Mouse (Mus musculus) Patski (cell line): ENCODE data around the gene Cald1. TPM values are rescaled to one million over a fixed set of nuclear protein-coding genes. Genes with fewer than 3 reads are reported as not detected.

ENCODE experiments used
- ATAC-seq: fragments of 100-300 bp; one replicate; pipeline ENCODE4 v1.8.0; 2021
- CTCF ChIA-PET: fragments of 350-600 bp; sonication (Branson Sonifier 250); formaldehyde crosslinking; loops from one replicate; lab custom pipeline; 2022; ENCODE audit warnings: inconsistent platforms; lab: Charles Lee
- POLR2A ChIA-PET: fragments of 350-600 bp; sonication (Branson Sonifier 250); formaldehyde crosslinking; loops from one replicate; lab custom pipeline; 2022; ENCODE audit warnings: antibody characterized with exemption, inconsistent platforms; lab: Charles Lee
- DNase-seq: peaks from one replicate; pipeline ENCODE4 v3.0.0-alpha.2; 2011; ENCODE audit warnings: low read depth, low spot score
- H3K27me3 ChIP-seq: fragments of 371-371 bp; one replicate; pipeline ENCODE4 v1.5.1; 2021
- CTCF ChIP-seq: fragments of 100-300 bp; IDR thresholded peaks from one replicate; pipeline ENCODE4 v1.5.1; 2021
- in situ Hi-C: fragments of 300-500 bp; cut with MboI; formaldehyde crosslinking; loops from 3 replicates; pipeline ENCODE4 v1.11.1; 2018; ENCODE audit warnings: low pct_unique_long_range_greater_than_20kb, mixed read lengths
- polyA plus RNA-seq: library from polyadenylated mRNA; unstranded; gene quantifications from one replicate; pipeline ENCODE4 v1.2.3, GENCODE M21; 2021

The Cald1 gene
- polyA plus RNA-seq, 1 experiment from 2014 or later: 800 TPM

DNA sequence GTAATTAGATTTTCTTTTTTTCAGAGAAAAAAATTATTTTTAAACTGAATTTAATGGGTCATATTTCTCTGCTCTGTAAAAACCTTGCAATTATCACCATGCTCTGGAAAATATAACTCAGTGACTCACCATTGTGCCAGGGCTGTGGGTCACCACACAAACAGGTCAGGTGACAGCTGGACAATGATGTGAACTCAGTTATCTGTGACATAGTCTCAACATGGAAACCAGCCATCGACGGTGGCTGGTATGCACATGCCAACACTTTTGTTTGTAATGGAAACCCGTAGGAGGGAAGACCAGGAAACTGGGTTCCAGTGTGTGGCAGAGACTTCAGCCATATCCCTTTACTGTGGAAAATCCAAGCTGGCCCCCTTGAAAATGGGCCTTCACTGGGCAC is 35.5 kb downstream of the Cald1 start:
- in situ Hi-C loops: no loop called here
- POLR2A ChIA-PET: interaction anchor here (0.6 kb wide), 1 partner anchor 85 kb away, joined by 3 read pairs; no protein-coding TSS in a partner anchor
- ATAC-seq (peak; percentile 25), DNase-seq (no peak)
- CTCF ChIA-PET: no interaction called here
- no peak for TF ChIP-seq CTCF
- no peaks in the 10 kb centered on the region for H3K27me3 ChIP-seq

DNA sequence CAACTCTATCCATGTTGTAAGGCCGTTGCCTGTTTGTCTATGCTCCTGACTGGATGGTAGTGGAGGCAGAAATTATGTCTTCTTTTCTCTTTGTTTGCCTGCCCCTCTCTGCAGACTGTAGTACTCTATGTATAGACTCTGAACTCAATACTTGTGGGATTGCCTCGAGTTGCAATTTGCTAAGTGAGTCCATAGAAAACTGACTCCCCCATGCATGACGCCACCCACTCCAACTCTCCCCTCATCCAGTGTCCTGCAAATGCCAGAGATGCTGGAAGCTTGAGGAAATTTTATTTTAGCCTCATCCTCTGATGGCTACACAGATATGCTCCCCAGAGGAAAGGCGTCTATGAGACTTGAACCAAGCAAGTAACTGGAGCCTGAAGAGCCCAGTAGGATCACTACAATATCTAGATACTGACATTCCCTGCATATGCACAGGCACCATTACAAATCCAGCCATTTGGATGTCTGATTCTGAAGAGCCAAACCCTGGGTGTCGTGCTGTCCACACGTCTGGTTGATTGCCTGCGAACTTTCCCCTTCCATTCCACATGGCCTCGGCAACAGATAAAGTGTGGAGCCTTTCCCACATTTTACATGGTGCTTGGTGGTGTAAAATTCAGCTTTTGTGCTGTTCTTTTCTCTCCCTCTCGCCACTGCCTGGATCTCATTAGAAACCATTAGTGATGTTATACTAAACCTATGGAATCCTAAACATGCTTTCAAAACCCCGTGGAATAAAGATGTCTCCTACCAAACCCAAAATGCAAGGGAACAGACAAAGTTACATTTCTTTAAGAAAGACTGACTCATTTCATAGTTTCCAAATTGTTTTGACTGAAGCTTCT is 39.5 kb downstream of the Cald1 start:
- ChIA-PET POLR2A (no interaction called here), CTCF (no interaction called here)
- in situ Hi-C loops: loop anchor here (5.0 kb wide), 2 partner anchors 41 to 114 kb away; partner anchors contain the start of gene Cald1

DNA sequence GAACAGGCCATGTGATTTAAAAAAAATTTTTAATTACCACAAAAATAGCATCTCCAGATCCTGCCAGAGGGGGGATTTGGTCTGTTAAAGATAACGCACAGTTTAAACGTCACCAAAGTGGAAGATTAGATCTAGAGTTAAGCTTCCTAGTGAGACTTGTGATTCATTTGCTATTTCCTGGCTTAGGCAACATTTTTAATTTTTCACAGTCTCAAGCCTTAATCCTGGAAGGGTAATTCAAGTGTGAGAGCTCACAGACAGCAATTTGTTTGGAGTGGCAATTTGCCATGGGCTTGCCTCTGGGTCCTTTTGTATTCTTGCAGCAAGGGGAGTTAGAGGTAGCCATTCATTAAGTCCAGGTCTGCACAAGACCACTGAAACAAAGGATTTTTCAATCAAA is 40.4 kb downstream of the Cald1 start:
- POLR2A ChIA-PET: no interaction called here
- ATAC-seq (peak; percentile 29), DNase-seq (peak; percentile 88)
- CTCF ChIA-PET: no interaction called here
- in situ Hi-C loops: loop anchor here (5.0 kb wide), 2 partner anchors 41 to 114 kb away; partner anchors contain the start of gene Cald1
- no peaks in the 10 kb centered on the region for H3K27me3 ChIP-seq
- no peak for TF ChIP-seq CTCF

More for the DNA sequence above, 39.5 kb downstream of the Cald1 start:
- H3K27me3 ChIP-seq: no peaks in the 10 kb centered on the region
- DNase-seq: no peak
- no peak for TF ChIP-seq CTCF
- no peak for ATAC-seq

DNA sequence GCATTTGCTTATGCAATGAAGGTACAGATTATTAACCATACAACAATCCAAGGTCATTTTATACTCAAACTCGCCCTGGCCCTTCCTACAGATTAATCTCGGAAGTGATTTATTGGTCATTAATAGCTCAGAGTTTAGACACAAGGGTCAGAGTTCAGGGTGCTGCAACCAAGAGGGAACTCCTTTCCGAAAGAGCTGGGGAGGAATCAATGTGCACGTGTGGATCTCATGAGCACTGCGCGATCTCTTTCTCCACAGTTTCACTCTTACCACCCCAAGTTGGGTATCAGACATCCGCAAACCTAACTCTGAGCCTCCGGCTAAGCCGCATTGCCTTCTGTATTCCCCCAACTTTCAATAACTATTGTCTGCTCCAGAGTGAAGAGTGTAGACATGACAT is 41.9 kb downstream of the Cald1 start:
- TF ChIP-seq CTCF: no peak
- ChIA-PET CTCF (interaction anchor here (0.9 to 1.3 kb wide), 3 partner anchors 9 to 64 kb away, joined by 3 to 4 read pairs (median 3); no protein-coding TSS in a partner anchor), POLR2A (no interaction called here)
- no peaks in the 10 kb centered on the region for H3K27me3 ChIP-seq
- in situ Hi-C loops: no loop called here
- ATAC-seq (no peak), DNase-seq (no peak)

DNA sequence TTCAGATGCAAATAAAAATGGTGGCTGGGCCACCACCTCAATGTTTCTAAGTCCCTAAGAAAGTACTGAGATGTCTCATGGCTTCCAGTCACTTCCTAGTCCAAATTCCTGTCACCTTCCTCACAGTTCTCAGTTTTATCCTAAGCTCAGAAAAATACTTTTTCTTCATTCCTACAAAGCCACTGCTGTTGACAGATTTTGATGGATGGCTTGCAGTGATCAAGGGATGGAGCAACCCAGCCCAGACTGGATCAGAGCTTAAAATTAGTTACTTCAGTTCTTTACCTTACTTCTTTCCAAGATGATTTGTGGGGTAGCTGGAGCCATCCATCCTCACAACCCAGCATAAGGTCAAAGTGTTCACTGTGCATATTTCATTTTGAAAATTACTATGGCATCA is 42.8 kb downstream of the Cald1 start:
- in situ Hi-C loops: no loop called here
- DNase-seq (no peak), ATAC-seq (no peak)
- no peaks in the 10 kb centered on the region for H3K27me3 ChIP-seq
- ChIA-PET POLR2A (interaction anchor here (0.5 to 1.1 kb wide), 3 partner anchors 31 to 35 kb away, joined by 3 to 4 read pairs (median 4); no protein-coding TSS in a partner anchor), CTCF (interaction anchor here (0.9 to 1.0 kb wide), 2 partner anchors 11 to 65 kb away, joined by 3 to 4 read pairs; no protein-coding TSS in a partner anchor)
- no peak for TF ChIP-seq CTCF

DNA sequence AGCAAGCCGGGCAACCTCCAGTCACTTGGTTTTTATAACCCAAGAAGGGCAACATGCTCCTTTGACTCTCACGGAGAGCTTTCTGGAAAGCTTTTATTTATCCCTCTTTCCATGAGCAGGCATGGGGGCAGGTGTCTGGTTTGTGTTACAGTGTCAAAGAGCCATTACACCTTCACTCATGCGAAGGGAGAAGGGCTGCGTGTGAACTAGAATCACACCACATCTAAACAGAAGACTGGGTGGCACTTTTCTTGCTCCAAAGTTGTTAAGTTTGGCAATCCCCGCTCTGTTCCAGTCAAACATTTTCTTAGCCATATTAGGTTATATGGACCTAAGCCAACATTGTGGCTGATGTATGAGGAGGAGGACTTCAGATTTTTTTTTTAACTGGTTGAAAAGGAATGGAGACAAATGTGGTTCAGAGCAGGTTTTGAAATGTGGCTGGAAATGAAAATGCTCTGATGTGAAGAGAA is 43.8 kb downstream of the Cald1 start:
- DNase-seq: no peak
- H3K27me3 ChIP-seq: no peaks in the 10 kb centered on the region
- in situ Hi-C loops: no loop called here
- no peak for TF ChIP-seq CTCF
- ATAC-seq: peak; percentile 6
- ChIA-PET POLR2A (interaction anchor here (0.7 to 1.1 kb wide), 2 partner anchors 32 to 108 kb away, joined by 3 to 4 read pairs; no protein-coding TSS in a partner anchor), CTCF (no interaction called here)

DNA sequence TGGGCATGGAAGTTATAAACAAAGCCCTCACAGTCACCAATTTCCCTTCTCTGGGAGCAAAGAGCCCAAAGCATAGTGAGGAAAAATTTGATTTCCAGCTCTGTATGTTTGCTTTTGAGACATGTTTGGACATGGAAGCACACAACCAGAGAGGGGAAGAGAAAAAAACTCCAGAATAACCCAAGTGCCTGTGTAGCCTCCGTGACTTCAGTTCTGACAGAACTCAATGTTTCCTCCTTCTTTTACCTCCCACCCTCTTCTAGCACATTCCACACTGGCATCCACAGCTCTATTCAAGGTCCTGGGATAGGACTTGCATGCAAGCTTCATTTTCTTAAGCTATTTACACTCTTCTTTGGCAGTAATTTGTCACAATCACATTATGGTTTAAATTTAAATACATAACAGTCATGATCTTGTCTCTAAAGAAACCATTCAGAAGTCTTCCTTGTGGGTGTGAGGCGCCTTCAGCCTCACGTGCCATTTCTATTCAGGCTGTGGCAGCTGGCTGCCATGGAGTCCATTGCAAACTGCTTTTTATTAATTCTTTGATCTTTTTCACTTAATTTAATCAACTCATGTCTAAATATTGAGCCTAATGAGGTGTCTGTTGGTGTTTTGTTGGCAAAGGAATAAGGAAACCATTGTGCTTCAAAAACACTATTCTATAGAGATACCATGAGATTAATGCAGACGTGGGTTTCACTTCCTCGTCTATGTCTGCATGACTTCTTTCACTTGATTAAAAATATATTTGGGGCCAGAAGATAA is 49.9 kb downstream of the Cald1 start:
- CTCF ChIA-PET: interaction anchor here (0.9 to 1.3 kb wide), 3 partner anchors 8 to 24 kb away, joined by 3 to 4 read pairs (median 3); no protein-coding TSS in a partner anchor
- POLR2A ChIA-PET: no interaction called here
- DNase-seq (no peak), ATAC-seq (no peak)
- TF ChIP-seq CTCF: no peak
- in situ Hi-C loops: no loop called here
- H3K27me3 ChIP-seq: no peaks in the 10 kb centered on the region

DNA sequence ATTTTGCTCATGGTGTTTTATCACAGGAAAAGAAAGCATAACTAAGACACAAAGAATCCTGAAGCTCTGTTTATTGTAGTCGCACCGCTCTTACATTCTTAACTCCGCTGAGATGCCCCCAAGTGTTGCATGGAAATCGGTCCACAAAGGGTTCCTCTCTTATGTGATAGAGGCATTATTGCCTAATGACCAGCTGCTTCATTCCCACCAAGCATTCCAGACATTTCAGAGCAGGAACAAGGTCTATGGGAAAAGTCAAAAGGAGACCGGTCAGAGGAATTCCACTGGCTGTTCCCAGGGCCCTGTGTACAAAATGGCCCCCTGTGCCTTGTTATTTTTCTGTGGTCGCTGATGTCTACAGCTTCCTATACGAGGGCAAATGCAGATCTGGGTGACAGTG is 53.0 kb downstream of the Cald1 start:
- ATAC-seq (no peak), DNase-seq (no peak)
- POLR2A ChIA-PET: no interaction called here
- H3K27me3 ChIP-seq: no peaks in the 10 kb centered on the region
- CTCF ChIA-PET: interaction anchor here (1.6 to 1.9 kb wide), 2 partner anchors 16 to 31 kb away, joined by 6 read pairs; no protein-coding TSS in a partner anchor
- in situ Hi-C loops: no loop called here
- no peak for TF ChIP-seq CTCF

DNA sequence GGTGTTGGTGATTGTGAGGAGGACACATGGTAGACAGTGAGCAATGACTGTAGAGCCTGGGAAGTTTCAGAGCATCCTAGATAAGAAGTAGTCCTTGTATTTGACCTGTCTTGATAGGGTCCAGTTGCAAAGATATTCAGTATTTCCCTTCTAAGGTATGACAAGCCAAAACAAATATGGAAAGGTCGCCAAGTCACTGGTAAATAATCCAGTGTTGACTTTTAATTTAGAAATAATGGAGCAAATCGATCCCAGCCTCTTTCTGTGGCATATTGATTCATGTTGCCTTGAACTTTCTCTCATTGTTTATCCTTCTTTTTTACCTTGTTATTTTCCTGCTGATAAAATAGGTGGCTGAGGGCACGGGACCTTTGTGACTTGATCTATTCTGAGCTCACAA is 57.4 kb downstream of the Cald1 start:
- POLR2A ChIA-PET: no interaction called here
- H3K27me3 ChIP-seq: no peaks in the 10 kb centered on the region
- no peak for DNase-seq
- ATAC-seq: no peak
- no peak for TF ChIP-seq CTCF
- CTCF ChIA-PET: no interaction called here
- in situ Hi-C loops: no loop called here

DNA sequence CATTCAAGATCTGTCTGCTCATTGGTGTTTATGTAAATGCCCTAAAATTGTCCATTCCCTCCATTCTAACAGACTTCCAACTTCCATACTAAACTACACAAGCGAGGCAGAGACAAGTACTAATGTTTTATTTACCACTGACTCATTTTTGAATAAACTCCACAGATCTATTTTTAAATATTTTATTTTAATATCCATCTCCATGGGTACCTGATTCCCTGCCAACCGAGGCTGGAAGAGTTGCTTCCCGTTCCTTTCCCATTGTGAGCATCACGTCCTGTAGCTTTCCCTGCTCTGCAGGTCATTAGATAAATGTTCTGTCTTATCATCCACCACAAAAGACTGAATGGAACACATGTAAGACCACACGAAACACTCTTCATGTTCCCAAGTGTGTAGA is 60.5 kb downstream of the Cald1 start:
- in situ Hi-C loops: no loop called here
- no peak for TF ChIP-seq CTCF
- ATAC-seq (no peak), DNase-seq (no peak)
- CTCF ChIA-PET: interaction anchor here (1.2 kb wide), 1 partner anchor 9 kb away, joined by 3 read pairs; no protein-coding TSS in a partner anchor
- POLR2A ChIA-PET: no interaction called here
- no peaks in the 10 kb centered on the region for H3K27me3 ChIP-seq
